Mouse (Mus musculus): Measurements from ENCODE around the gene Car10. TPM values are rescaled to one million over a fixed set of nuclear protein-coding genes. Genes with fewer than 3 reads are reported as not detected.

The Car10 gene
- polyA plus RNA-seq, 1 experiment from 2014 or later: 6.3 TPM

DNA sequence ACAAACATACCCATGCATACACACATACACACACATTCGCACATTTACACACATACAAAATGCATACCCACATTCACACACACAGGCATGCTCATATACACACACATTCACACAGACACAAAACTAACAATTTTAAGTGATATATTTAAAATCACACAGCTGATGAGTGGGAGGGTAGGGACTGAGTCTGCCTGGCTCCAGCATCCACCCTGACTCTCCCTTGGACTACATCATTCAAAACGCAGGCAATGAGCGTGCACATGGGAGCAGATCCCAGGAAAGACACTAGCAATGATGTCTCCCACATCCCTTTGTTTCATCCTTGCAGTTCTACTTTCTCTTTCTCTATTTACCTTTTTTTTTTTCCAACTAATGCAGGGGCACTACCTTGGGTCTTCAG lies 548.4 kb downstream of the Car10 start:
- Histone ChIP-seq H3K27me3 (replicated peaks; ENCODE audit: control insufficient read depth, insufficient read depth, low read length) (no peaks in the 10 kb centered on the region), H3K36me3 (ENCODE audit: control insufficient read depth, insufficient read depth, low read length) (no peaks in the 10 kb centered on the region), H3K9ac (ENCODE audit: low read length) (no peak overlapping the region), H3K27ac (ENCODE audit: low read depth, low read length) (no peak overlapping the region), H3K4me1 (ENCODE audit: control insufficient read depth, insufficient read depth, low read length) (no peaks in the 10 kb centered on the region; the same call in 1 of the 2 replicates), H3K4me3 (ENCODE audit: low read depth, low read length) (no peak overlapping the region), H3K4me2 (ENCODE audit: low read length) (no peak overlapping the region), H3K9me3 (replicated peaks; ENCODE audit: control insufficient read depth, low read length) (no peaks in the 10 kb centered on the region)
- ATAC-seq: no peak
- 93% methylated on average over 3 of the region's 3 CpGs for WGBS
- no peak for DNase-seq (ENCODE audit: low spot score)

Measured in forebrain, embryonic 14.5 days (tissue).